Mouse (Mus musculus) erythroblast, embryonic 14.5 days (primary cell): ENCODE data around the gene Defb35.

Source experiments
- GATA1 ChIP-seq: IDR thresholded peaks from 2 replicates; pipeline ENCODE4 v1.6.1; 2012; ENCODE audit warnings: low read length, inconsistent platforms, mixed read lengths
- TAL1 ChIP-seq: IDR thresholded peaks from 3 replicates; pipeline ENCODE4 v1.6.1; 2012; ENCODE audit warnings: low read length, inconsistent platforms, mixed read lengths

DNA sequence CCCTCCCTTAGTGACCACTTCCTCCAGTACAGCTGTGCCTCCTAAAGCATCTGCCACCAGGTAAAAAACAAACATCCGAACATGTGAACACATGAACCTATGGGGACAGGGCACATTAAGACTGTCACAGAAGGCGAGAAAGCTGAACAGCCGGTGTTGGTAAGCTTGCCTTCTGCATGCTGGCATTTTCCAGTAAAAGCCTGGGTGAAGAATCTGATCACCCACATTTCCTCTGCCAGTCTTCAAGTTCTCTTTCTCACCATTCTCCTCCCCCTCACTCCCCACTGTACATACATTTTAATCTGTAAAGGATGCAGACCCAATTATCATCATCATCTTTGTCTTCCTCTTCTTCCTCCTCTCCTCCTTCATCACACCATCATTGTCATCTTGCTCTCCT is 22.5 kb upstream of the Defb35 start:
- no peak for TF ChIP-seq TAL1
- TF ChIP-seq GATA1 = no peak
